ENCODE assay signal across 21 mouse cellular contexts in genomic region chr6:87467373-87467772, GRCm38 (mm10). TPM values are rescaled to one million over a fixed set of nuclear protein-coding genes. Genes with fewer than 3 reads are reported as not detected.
"Had no signal": no experiment of that assay in that cellular context is flagged by ENCODE, and none has a peak within 500 bp of the region (broad histone marks: within the 10 kb centered on the region; RNA-seq: fewer than 3 reads in every experiment).

No protein-coding gene starts in this region.

- H3K27ac ChIP-seq: neural tube, embryonic 13.5 days; neural tube, embryonic 15.5 days; stomach, embryonic 15.5 days; stomach, postnatal 0 days had no signal

- DNase-seq: retina, postnatal 1 day; right cerebral cortex, adult 18-20 months; right cerebral cortex, postnatal 14 days; right cerebral cortex, postnatal 25 days; right cerebral cortex, postnatal 4 days; spleen, adult 18-20 months; thymus, adult 18-20 months; thymus, adult 2 months; thymus, postnatal 25 days had no signal

- H3K36me3 ChIP-seq: neural tube, embryonic 13.5 days; neural tube, embryonic 15.5 days; stomach, embryonic 15.5 days had no signal

- H3K4me3 ChIP-seq: neural tube, embryonic 13.5 days; neural tube, embryonic 15.5 days; stomach, embryonic 15.5 days had no signal

- H3K9ac ChIP-seq: neural tube, embryonic 13.5 days; neural tube, embryonic 15.5 days; stomach, embryonic 15.5 days had no signal

- H3K4me1 ChIP-seq: stomach, embryonic 15.5 days had no signal

- H3K9me3 ChIP-seq: neural tube, embryonic 13.5 days; neural tube, embryonic 15.5 days; stomach, embryonic 15.5 days had no signal

- H3K27me3 ChIP-seq: neural tube, embryonic 13.5 days; neural tube, embryonic 15.5 days; stomach, embryonic 15.5 days had no signal

- H3K4me2 ChIP-seq: neural tube, embryonic 15.5 days; stomach, embryonic 15.5 days had no signal

RNA-seq across cellular contexts. Expression of gene Bmp10, which starts 38.6 kb away (rescaled TPM):
- total RNA-seq: neutrophil, adult 5-6 weeks had no signal
- polyA plus RNA-seq: neural tube, embryonic 13.5 days; neural tube, embryonic 14.5 days; neural tube, embryonic 15.5 days; small intestine, adult 2 months; spleen, adult 2 months; stomach, embryonic 14.5 days; stomach, embryonic 15.5 days; stomach, embryonic 16.5 days; stomach, postnatal 0 days; testis, adult 2 months; thymus, postnatal 0 days had no signal
